Mouse (Mus musculus) R1 (cell line): ENCODE data around the gene Ankrd44.

ENCODE experiments used
- DNase-seq: peaks from one replicate; pipeline ENCODE4 v3.0.0-alpha.2; 2018; ENCODE audit warnings: low read depth, low spot score

The Ankrd44 gene

GRCm38 (mm10) chr1:54850077-54850476 is 76.1 kb downstream of the Ankrd44 start:
- DNase-seq, result no peak

- DNase-seq, result no peak
Observed at GRCm38 (mm10) chr1:54847238-54847637, 78.9 kb downstream of the Ankrd44 start.

DNA sequence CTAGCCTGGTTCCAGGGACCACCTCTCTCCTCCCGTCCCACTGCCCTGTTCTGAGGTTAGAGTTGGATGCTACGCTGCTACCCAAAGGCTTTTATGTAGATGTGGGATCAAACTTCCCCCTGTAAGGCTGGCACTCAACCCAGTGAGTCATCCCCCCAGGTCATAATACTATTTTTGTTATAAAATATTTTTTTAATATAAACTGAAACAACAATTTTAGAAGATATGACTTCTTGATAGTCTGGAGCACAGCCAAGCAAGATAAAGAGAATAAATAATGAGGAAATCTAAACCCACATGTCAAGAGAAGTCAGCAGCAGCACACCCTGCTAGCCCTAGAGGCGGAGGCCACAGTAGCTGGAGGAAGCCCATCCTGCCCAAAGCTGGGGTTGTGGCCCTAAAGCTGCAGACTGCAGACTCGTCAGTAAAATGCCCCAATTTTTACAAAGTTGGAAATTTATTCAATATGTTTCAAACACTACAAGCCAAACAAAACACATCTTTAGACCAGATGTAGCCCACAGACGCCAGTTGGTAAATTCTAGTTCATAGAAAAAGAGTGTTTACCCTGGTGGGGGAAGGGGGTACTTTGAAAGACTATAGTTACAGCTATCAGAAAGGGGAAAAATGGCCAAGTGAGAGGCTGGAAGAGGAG is 79.7 kb downstream of the Ankrd44 start:
- no peak for DNase-seq

DNA sequence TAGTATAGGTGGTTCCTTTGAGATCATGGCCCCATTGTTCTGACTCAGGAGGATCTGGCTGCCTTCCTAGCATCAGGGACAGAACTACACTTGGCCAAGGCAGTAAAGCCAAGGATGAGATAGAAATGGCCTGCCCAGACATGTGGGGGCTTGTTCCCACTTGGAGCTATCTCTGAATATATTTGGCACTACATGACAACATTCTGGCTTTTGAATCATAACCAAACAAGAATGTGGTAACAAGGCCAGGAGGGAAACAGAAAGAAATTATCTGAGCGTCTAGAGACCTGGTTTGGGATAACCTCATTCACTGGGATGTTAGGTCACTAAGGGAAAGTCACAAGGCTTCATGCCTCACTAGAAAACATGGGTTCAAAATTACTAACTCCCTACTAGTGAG is 81.8 kb downstream of the Ankrd44 start:
- no peak for DNase-seq

DNA sequence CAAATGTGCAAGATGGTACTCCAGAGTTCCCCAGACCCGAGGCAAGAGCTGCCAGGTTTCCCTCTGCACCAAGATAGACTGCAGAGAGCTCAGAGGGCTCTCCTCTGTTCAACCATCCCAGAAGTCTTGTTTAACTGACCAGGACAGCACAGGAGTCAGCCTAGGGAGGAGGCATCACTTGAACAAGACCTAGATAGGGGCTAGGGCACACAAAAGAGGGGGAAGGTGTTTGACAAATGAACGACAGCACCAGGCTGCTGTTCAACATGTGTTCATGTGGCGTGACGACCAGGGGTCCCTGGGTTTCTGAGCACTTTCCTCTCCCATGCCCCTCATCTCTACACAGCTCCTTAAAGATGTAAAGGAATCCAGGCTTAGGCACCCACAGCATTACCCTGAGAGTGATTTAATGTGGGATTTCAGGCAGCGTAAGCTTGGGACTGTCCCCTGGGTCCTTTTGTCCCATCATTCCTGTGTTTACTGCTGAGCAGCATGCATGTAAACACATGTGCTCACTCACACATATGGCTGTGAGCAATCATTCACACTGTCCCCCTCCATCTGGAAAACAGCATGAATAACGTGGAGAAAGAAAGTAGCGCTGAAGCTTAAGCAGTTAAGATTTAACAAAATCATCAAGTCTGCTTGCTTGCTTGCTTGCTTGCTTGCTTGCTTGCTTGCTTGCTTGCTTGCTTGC is 83.3 kb downstream of the Ankrd44 start:
- DNase-seq, result no peak

GRCm38 (mm10) chr1:54841788-54842187 is 84.4 kb downstream of the Ankrd44 start:
- no peak for DNase-seq

- DNase-seq, result no peak
Observed at GRCm38 (mm10) chr1:54840040-54840439, 86.1 kb downstream of the Ankrd44 start.

DNA sequence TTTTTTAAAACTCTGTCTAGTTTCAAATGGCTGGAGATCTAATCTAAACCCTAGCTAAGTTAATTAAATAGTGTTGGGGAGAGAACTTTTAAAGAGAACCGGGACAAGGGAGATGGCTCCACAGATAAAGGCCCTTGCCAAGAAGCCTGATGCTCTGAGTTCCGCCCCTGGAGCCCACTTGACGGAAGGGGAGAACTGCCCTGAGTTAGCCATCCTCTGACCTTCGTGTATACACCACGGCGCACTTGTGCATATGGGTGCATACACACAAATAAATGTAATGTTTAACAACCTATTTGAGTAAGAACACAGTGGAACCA is 87.7 kb downstream of the Ankrd44 start:
- DNase-seq, result no peak

- no peak for DNase-seq
Observed at GRCm38 (mm10) chr1:54837721-54838485, 88.3 kb downstream of the Ankrd44 start.

DNA sequence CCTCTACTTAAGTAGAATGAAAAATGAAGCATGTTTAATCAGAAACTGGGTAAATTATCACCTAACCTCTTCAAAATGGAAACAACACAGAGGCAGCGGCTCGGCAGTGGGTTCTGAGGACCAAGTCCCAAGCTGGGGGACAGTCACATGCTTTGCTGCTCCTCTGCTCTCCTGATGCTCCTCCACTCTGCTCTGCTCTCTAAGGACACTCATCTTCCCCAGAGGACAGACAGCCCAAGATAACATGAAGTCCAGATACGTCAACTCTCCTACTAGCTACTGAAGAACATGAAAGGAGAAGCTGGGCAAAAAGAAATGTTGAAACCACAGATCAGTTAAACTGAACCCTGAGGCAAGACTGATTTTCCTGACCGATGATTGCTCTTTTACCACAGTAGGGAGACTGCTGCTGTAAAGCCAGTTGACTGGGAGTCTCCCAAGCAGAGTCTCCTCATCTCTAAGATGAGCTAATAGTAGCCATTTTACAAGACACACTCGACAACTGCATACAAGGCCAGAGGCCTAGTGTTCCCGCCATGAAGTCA is 90.5 kb downstream of the Ankrd44 start:
- DNase-seq, result no peak

DNA sequence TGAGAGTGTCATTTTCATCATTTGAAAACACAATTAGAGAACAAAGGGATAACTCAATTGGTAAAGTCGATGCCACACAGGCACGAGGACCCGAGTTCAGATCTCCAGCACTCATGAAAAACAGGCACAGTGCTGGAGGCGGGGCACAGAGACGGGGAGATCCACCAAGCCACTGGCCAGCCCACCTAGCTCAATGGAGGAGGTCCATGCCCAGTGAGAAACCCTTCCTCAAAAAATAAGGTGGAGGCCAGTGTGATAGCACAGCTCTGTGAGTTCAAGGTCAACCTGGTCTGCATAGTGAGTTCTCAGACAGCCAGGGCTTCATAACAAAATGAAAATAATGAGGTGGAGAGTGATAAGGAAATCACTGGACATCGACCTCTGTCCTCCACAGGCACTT is 93.0 kb downstream of the Ankrd44 start:
- DNase-seq, result no peak

- DNase-seq, result peak; percentile 54
Observed at GRCm38 (mm10) chr1:54832765-54833164, 93.4 kb downstream of the Ankrd44 start.

DNA sequence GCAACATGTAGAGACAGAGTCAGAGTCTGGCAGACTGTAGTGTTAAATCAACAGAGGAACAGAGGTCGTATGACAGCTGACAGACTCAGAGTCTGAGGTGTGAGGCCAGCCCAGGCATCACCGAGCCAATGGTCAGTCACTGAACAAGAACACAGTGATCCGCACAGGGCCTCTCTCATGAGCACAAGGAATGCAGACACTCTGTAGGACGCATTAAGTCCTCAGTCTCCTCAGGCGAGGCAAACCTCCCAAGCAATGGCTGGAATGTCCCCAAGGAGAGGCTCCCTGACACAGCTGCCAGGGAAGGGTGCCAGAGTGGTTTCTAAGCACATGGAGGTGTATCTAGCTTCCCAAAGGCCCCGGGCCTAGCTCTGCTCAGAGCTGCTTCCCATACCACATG is 96.0 kb downstream of the Ankrd44 start:
- DNase-seq, result no peak

- DNase-seq, result no peak
Observed at GRCm38 (mm10) chr1:54829681-54830213, 96.4 kb downstream of the Ankrd44 start.

DNA sequence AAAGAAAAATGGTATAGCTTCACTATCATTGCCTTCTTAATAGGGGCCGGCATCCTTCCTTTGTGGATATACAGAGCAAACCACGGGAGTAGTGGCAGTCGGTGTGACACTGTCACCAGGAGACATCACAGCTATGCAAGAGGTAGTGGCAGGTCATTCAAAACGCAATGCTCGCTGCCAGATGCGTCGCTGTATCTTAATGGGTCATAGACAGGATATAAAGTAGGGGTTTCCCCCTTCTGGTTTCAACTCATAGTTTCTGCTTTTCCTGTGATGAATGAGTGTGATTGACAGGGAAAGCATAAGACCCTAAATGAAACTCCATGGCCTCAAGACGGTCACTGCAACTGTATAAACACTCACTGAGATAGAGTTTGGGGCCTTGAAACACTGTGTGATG is 98.4 kb downstream of the Ankrd44 start:
- no peak for DNase-seq

DNA sequence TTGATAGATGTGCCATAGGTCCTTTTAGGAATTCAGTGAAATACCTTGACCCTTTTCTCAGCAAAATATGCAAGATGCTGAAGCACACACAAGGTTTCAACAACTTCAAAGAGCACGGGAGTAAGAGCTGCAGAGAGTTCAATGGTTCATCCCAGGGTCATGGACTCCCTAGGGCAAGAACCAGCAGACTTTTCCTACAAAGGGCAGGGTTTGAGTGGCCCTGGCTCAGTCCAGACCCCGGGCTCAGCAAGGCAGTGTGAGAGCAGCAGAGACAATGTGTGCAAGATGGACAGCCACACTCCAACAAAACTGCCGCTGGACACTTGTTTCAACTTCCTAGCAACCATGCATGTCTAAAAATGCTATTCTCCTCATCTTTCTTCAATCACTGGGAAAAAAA is 98.8 kb downstream of the Ankrd44 start:
- no peak for DNase-seq

DNA sequence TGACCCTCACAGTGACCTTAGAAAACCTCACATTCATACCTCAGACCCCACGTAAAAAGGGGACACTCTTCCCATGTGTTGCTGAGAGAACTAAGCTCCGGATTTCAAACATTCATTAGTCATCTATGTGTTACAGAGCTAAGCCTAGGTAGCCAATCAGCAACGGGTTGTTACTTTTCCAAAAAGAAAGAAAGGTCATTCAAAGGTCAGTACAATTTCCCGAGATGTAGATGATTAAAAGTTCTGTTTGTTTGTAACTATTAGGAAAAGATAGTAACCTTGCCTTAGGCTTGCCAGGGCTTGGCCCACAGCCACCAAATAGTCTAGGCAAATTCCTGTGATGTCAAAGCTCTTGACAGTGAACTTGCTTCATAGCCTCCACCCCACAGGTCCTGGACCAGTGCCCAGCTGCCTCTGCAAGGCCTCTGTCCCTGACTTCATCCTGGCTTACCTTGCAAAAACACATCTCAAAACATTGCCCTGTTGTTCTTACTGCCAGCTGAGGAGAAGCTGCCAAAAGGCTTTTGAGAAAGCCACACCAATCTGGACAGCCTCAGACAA is 99.7 kb downstream of the Ankrd44 start:
- no peak for DNase-seq

DNA sequence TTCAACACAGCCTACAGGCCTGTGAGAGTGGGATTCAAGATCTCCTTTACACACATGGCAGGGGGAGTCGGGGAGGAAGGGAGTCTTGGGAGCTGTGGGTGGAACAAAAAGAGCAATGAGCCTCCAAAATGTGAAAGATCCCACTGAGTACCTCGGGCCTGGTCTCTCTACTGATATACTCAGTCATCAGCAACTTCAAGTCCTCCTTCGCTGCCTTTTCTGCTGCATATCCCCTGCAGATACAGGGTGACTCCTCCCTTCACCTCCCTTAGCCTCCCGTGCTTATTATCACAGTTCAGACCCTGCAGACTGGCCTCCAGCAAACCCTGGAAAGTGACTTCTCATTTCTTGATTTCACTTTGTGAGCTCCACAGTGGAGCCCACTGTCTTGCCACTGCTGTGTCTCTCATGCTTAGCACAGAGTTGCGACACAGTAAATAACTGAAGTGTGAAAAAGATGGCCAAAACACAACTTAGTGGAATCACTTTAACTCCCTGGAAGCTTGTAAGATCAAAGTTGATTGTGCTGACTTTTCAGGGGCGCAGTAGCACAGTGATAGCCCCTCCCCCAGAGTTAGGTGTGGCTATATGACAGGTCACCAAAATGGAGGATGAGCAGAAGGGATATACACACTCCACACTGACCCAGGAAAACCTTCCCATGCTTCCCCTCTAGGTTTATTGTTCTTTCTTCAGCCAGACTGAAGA is 100.3 kb downstream of the Ankrd44 start:
- no peak for DNase-seq

- DNase-seq, result no peak
Observed at GRCm38 (mm10) chr1:54824106-54824808, 101.9 kb downstream of the Ankrd44 start.

DNA sequence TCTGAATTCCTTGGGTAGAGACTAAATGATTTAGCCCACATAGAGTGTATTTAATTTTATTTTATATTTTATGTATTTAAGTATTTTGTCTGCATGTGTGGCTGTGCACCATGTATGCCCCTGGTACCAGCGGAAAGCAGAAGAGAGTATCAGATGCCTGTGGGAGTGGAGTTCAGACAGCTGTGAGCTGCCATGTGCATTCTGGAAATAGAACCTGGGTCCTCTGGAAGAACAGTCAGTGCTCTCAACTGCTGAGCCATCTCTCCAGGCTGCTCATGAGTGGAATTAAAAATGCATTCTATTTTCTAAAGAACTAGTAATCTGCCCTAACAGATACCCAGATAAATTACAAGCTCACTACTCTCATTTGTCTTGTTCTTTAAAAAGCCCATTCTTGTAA is 104.4 kb downstream of the Ankrd44 start:
- no peak for DNase-seq
